Mouse (Mus musculus) A20 (cell line): ENCODE measurements around the gene Tead4.
A peak's percentile ranks its signal among the peaks of the same experiment; 100 is the strongest.
"Not testable (repeated sequence)": the region's sequence is repeated elsewhere in the genome, so short reads cannot be mapped to it uniquely, and the experiment has no call there.

Source experiments
- DNase-seq: peaks from one replicate; pipeline ENCODE4 v3.0.0-alpha.2; 2011; ENCODE audit warnings: low read depth, low spot score

The Tead4 gene

GRCm38 (mm10) chr6:128300134-128301001 lies at the start of gene Tead4:
TSS of gene Tead4 (minus strand) at chr6:128300823.
- no peak for DNase-seq

GRCm38 (mm10) chr6:128349711-128350110 lies 49.1 kb upstream of the Tead4 start:
- DNase-seq: no peak

GRCm38 (mm10) chr6:128346782-128347181 lies 46.2 kb upstream of the Tead4 start:
- DNase-seq: no peak

GRCm38 (mm10) chr6:128345623-128346022 lies 45.0 kb upstream of the Tead4 start:
- DNase-seq: no peak

- no peak for DNase-seq
These were observed 41.5 kb upstream of the Tead4 start for GRCm38 (mm10) chr6:128341956-128342723.

GRCm38 (mm10) chr6:128338876-128339275 lies 38.3 kb upstream of the Tead4 start:
- DNase-seq: no peak

GRCm38 (mm10) chr6:128337467-128337866 lies 36.8 kb upstream of the Tead4 start:
- no peak for DNase-seq

GRCm38 (mm10) chr6:128334397-128335124 lies 33.9 kb upstream of the Tead4 start:
- DNase-seq: peak; percentile 74

GRCm38 (mm10) chr6:128318317-128318716 lies 17.7 kb upstream of the Tead4 start:
- DNase-seq: peak; percentile 80

- no peak for DNase-seq
These were observed 15.0 kb upstream of the Tead4 start for GRCm38 (mm10) chr6:128315597-128315996.

GRCm38 (mm10) chr6:128314796-128315195 lies 14.2 kb upstream of the Tead4 start:
- DNase-seq: no peak

- peak; percentile 80 for DNase-seq
These were observed 7.7 kb upstream of the Tead4 start for GRCm38 (mm10) chr6:128308311-128308710.

- no peak for DNase-seq
These were observed 4.2 kb upstream of the Tead4 start for GRCm38 (mm10) chr6:128304801-128305200.

- DNase-seq: not testable (repeated sequence)
These were observed 2.0 kb upstream of the Tead4 start for GRCm38 (mm10) chr6:128302640-128303039.

- no peak for DNase-seq
These were observed 1.3 kb upstream of the Tead4 start for GRCm38 (mm10) chr6:128301891-128302290.

GRCm38 (mm10) chr6:128301458-128301857 lies 835 bp upstream of the Tead4 start:
- DNase-seq: no peak

- no peak for DNase-seq
These were observed 1.1 kb downstream of the Tead4 start for GRCm38 (mm10) chr6:128299292-128300133.

- DNase-seq: no peak
These were observed 2.4 kb downstream of the Tead4 start for GRCm38 (mm10) chr6:128298246-128298645.

- no peak for DNase-seq
These were observed 3.8 kb downstream of the Tead4 start for GRCm38 (mm10) chr6:128296750-128297393.
